Mouse (Mus musculus) CH12.LX (cell line): ENCODE results near the gene Zfp692. TPM values are rescaled to one million over a fixed set of nuclear protein-coding genes. Genes with fewer than 3 reads are reported as not detected.

ENCODE experiments used
- DNase-seq: peaks from one replicate; pipeline ENCODE4 v3.0.0-alpha.2; 2013; ENCODE audit errors: extremely low read depth
- H3K27ac ChIP-seq: 2 replicates; pipeline ENCODE4 v1.5.1; 2012; ENCODE audit warnings: low read depth, mild to moderate bottlenecking, control low read depth, moderate library complexity; ENCODE audit not compliant: insufficient read depth
- H3K27me3 ChIP-seq: replicated peaks from 2 replicates; pipeline ENCODE3; 2012; ENCODE audit warnings: inconsistent platforms
- H3K36me3 ChIP-seq, 2 experiments: replicated peaks in 1 of 2; 2 replicates each; pipeline versions ENCODE3 to v1.6.1; 2012; ENCODE audit warnings: inconsistent platforms in 1 of 2, low read length in 1 of 2, mild to moderate bottlenecking in 1 of 2, mixed read lengths in 1 of 2, moderate library complexity in 1 of 2; ENCODE audit not compliant: control insufficient read depth in 1 of 2, insufficient read depth in 1 of 2
- H3K4me1 ChIP-seq, 2 experiments: 2 replicates each; pipeline ENCODE4 v1.6.1; 2012; ENCODE audit warnings: inconsistent platforms in 1 of 2, moderate library complexity in 1 of 2; ENCODE audit not compliant: insufficient read depth in 2 of 2, control insufficient read depth in 1 of 2
- H3K4me2 ChIP-seq: 2 replicates; pipeline ENCODE4 v1.6.1; 2012; ENCODE audit warnings: low read depth, mild to moderate bottlenecking, control low read depth; ENCODE audit not compliant: poor library complexity, insufficient read depth, severe bottlenecking
- H3K4me3 ChIP-seq, 3 experiments: fragments of 150-350 bp in 1 of 3; sonication (generic) in 1 of 3; replicated peaks in 1 of 3; 2 replicates each; pipeline versions ENCODE3 to v1.5.1; 2011 to 2012; ENCODE audit warnings: low read depth in 2 of 3, low read length in 2 of 3, mild to moderate bottlenecking in 2 of 3, moderate library complexity in 2 of 3, control low read depth in 1 of 3, improper control_type of control experiment in 1 of 3, inconsistent platforms in 1 of 3, mixed read lengths in 1 of 3; ENCODE audit not compliant: poor library complexity in 1 of 3
- H3K79me2 ChIP-seq: replicated peaks from 2 replicates; pipeline ENCODE4 v1.6.1; 2012; ENCODE audit warnings: mild to moderate bottlenecking, moderate library complexity; ENCODE audit not compliant: control insufficient read depth, poor library complexity, insufficient read depth, severe bottlenecking; ENCODE audit errors: extremely low read depth
- H3K9ac ChIP-seq: 2 replicates; pipeline ENCODE4 v1.6.1; 2012; ENCODE audit warnings: low read depth, mild to moderate bottlenecking, control low read depth, moderate library complexity; ENCODE audit not compliant: insufficient read depth
- H3K9me3 ChIP-seq: replicated peaks from 2 replicates; pipeline ENCODE3; 2012; ENCODE audit warnings: low read length, inconsistent platforms, mixed read lengths
- CHD2 ChIP-seq: IDR thresholded peaks from 2 replicates; pipeline ENCODE4 v1.6.1; 2011; ENCODE audit warnings: low read length, improper control_type of control experiment
- CTCF ChIP-seq, 2 experiments: IDR thresholded peaks in 1 of 2; conservative IDR thresholded peaks in 1 of 2; 2 replicates each; pipeline ENCODE4 v1.5.1; 2011 to 2012; ENCODE audit warnings: low read depth in 2 of 2, low read length in 2 of 2, improper control_type of control experiment in 1 of 2, inconsistent platforms in 1 of 2, mild to moderate bottlenecking in 1 of 2, moderate library complexity in 1 of 2
- E2F4 ChIP-seq: IDR thresholded peaks from 2 replicates; pipeline ENCODE4 v1.6.1; 2011; ENCODE audit warnings: low read depth, low read length, improper control_type of control experiment; ENCODE audit not compliant: insufficient replicate concordance
- EP300 ChIP-seq: IDR thresholded peaks from 2 replicates; pipeline ENCODE4 v1.6.1; 2011; ENCODE audit warnings: low read length, improper control_type of control experiment
- GABPA ChIP-seq: IDR thresholded peaks from 2 replicates; pipeline ENCODE4 v1.6.1; 2012; ENCODE audit warnings: low read depth, low read length, improper control_type of control experiment, inconsistent platforms; ENCODE audit not compliant: insufficient replicate concordance
- IRF4 ChIP-seq: IDR thresholded peaks from 2 replicates; pipeline ENCODE4 v1.6.1; 2014; ENCODE audit warnings: low read depth, mild to moderate bottlenecking, inconsistent platforms, low read length, improper control_type of control experiment
- JUN ChIP-seq: IDR thresholded peaks from 2 replicates; pipeline ENCODE4 v1.6.1; 2011; ENCODE audit warnings: low read depth, mild to moderate bottlenecking, low read length, improper control_type of control experiment, moderate library complexity; ENCODE audit not compliant: insufficient read depth
- JUND ChIP-seq: conservative IDR thresholded peaks from 2 replicates; pipeline ENCODE4 v1.6.1; 2011; ENCODE audit warnings: low read depth, low read length, improper control_type of control experiment
- MAFK ChIP-seq: IDR thresholded peaks from 2 replicates; pipeline ENCODE4 v1.6.1; 2011; ENCODE audit warnings: low read length, improper control_type of control experiment; ENCODE audit not compliant: insufficient replicate concordance
- MAZ ChIP-seq: IDR thresholded peaks from 2 replicates; pipeline ENCODE4 v1.6.1; 2012; ENCODE audit warnings: low read depth, mild to moderate bottlenecking, inconsistent platforms, low read length, improper control_type of control experiment, moderate library complexity
- MEF2A ChIP-seq: IDR thresholded peaks from 2 replicates; pipeline ENCODE4 v1.6.1; 2014; ENCODE audit warnings: low read depth, mild to moderate bottlenecking, inconsistent platforms, low read length, improper control_type of control experiment, borderline replicate concordance
- MXI1 ChIP-seq: IDR thresholded peaks from 2 replicates; pipeline ENCODE4 v1.6.1; 2011; ENCODE audit warnings: mild to moderate bottlenecking, low read depth, low read length, improper control_type of control experiment
- MYC ChIP-seq: IDR thresholded peaks from 2 replicates; pipeline ENCODE4 v1.6.1; 2011; ENCODE audit warnings: low read depth, mild to moderate bottlenecking, improper control_type of control experiment, low read length
- NELFE ChIP-seq: IDR thresholded peaks from 2 replicates; pipeline ENCODE4 v1.6.1; 2011; ENCODE audit warnings: low read depth, low read length, improper control_type of control experiment
- NRF1 ChIP-seq: IDR thresholded peaks from 2 replicates; pipeline ENCODE4 v1.6.1; 2014; ENCODE audit warnings: low read depth, mild to moderate bottlenecking, inconsistent platforms, low read length, improper control_type of control experiment, moderate library complexity
- PAX5 ChIP-seq: IDR thresholded peaks from 2 replicates; pipeline ENCODE4 v1.6.1; 2012; ENCODE audit warnings: low read length, inconsistent platforms, mixed read lengths
- POLR2A ChIP-seq: IDR thresholded peaks from 2 replicates; pipeline ENCODE4 v1.6.1; 2011; ENCODE audit warnings: low read depth, mild to moderate bottlenecking, improper control_type of control experiment, low read length
- POLR2AphosphoS2 ChIP-seq: IDR thresholded peaks from 2 replicates; pipeline ENCODE4 v1.6.1; 2011; ENCODE audit warnings: low read depth, low read length, improper control_type of control experiment
- RAD21 ChIP-seq: IDR thresholded peaks from 2 replicates; pipeline ENCODE4 v1.6.1; 2011; ENCODE audit warnings: low read depth, mild to moderate bottlenecking, low read length, improper control_type of control experiment, moderate library complexity
- SIN3A ChIP-seq: IDR thresholded peaks from 2 replicates; pipeline ENCODE4 v1.6.1; 2012; ENCODE audit warnings: low read length, improper control_type of control experiment, inconsistent platforms
- USF1 ChIP-seq: IDR thresholded peaks from 2 replicates; pipeline ENCODE4 v1.6.1; 2014; ENCODE audit warnings: low read depth, mild to moderate bottlenecking, inconsistent platforms, low read length, improper control_type of control experiment
- ZC3H11A ChIP-seq: IDR thresholded peaks from 2 replicates; pipeline ENCODE4 v1.6.1; 2012; ENCODE audit warnings: low read depth, mild to moderate bottlenecking, inconsistent platforms, low read length, improper control_type of control experiment
- dilution Hi-C: fragments of 300-500 bp; cut with MboI; formaldehyde crosslinking; loops from 2 replicates; pipeline ENCODE4 v1.14.3; 2020; ENCODE audit warnings: low sequenced_read_pairs; ENCODE audit not compliant: extremely low pct_unique_long_range_greater_than_20kb, extremely low pct_ligation_motif_present
- in situ Hi-C: fragments of 300-500 bp; cut with MboI; formaldehyde crosslinking; loops from 3 replicates; pipeline ENCODE4 v1.14.3; 2019; ENCODE audit warnings: low sequenced_read_pairs, low pct_ligation_motif_present, low pct_unique_long_range_greater_than_20kb, mixed read lengths
- polyA plus RNA-seq: library from polyadenylated mRNA; unstranded; fragments of >175 nt; gene quantifications from 2 replicates; pipeline ENCODE4 v1.2.1, GENCODE M21; 2012; ENCODE audit warnings: low read depth; ENCODE audit not compliant: insufficient read length
- total RNA-seq, 2 experiments: library from RNA; depleted of rRNA; stranded (reverse); fragments of 300-350 nt in 1 of 2; fragments of >200 nt in 1 of 2; gene quantifications; 2 replicates each; pipeline ENCODE4 v1.2.3; 2012 to 2014

The Zfp692 gene
- total and polyA plus RNA-seq, 3 experiments = 13.1 to 18.7 (median 17.7) TPM

DNA sequence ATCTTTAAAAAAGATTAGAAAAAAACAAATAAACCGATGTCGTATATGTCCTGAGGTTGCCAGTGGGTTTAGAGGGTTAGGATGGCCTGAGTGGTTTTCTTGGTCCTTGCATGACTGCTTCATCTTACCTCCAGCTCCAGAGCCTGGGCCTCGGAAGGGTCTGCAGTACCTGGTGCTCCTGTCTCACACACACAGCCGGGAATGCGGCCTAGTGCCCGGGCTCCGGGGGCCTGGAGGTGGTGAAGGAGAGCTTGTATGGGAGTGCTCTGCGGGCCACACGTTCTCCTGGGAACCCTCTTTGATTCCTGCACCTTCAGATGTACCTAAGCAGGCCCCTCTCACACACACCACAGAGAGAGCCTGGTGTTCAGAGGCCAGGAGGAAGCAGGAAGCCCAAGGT, 1.8 kb downstream of the Zfp692 start:
- DNase-seq = no peak
- H3K27ac ChIP-seq = no peak overlapping the region
- no peaks in the 10 kb centered on the region for H3K79me2 ChIP-seq
- H3K4me2 ChIP-seq = no peak overlapping the region
- H3K27me3 ChIP-seq = no peaks in the 10 kb centered on the region
- H3K4me1 ChIP-seq = peaks cover 8 to 22% of the 10 kb centered on the region in 2 experiments
- H3K9ac ChIP-seq = no peak overlapping the region
- TF ChIP-seq IRF4 = no peak
- TF ChIP-seq JUN = no peak
- no peak for TF ChIP-seq NELFE
- TF ChIP-seq MXI1 = no peak
- no peak for TF ChIP-seq E2F4
- no peak for TF ChIP-seq MEF2A
- no peak for TF ChIP-seq RAD21
- no peak for TF ChIP-seq MAFK
- TF ChIP-seq GABPA = no peak
- no peak for TF ChIP-seq JUND
- TF ChIP-seq EP300 = no peak
- TF ChIP-seq, all 38 proteins: peak for 0
- in situ Hi-C loops (loop anchor here (10.0 kb wide), 2 partner anchors 124 to 354 kb away; no protein-coding TSS in a partner anchor), dilution Hi-C loops (no loop called here)
- peaks cover 3 to 49% of the 10 kb centered on the region in 2 experiments for H3K36me3 ChIP-seq
- H3K9me3 ChIP-seq = no peaks in the 10 kb centered on the region
- H3K4me3 ChIP-seq = no peak overlapping the region

GRCm38 (mm10) chr11:58314069-58314468, 7.2 kb downstream of the Zfp692 start:
- Histone ChIP-seq H3K4me1 (no peaks in the 10 kb centered on the region), H3K9me3 (no peaks in the 10 kb centered on the region), H3K79me2 (no peaks in the 10 kb centered on the region), H3K4me3 (no peak overlapping the region), H3K36me3 (peaks cover 38 to 97% of the 10 kb centered on the region in 2 experiments), H3K4me2 (no peak overlapping the region), H3K27me3 (no peaks in the 10 kb centered on the region), H3K9ac (no peak overlapping the region), H3K27ac (no peak overlapping the region)
- no peak for DNase-seq
- in situ Hi-C loops (no loop called here), dilution Hi-C loops (no loop called here)
- TF ChIP-seq RAD21 (no peak), MYC (no peak), NELFE (no peak), MEF2A (no peak), CHD2 (no peak), EP300 (no peak), POLR2AphosphoS2 (no peak; the same call in 1 of the 2 replicates), MAZ (no peak), USF1 (no peak), ZC3H11A (no peak), SIN3A (no peak), JUND (no peak), MAFK (no peak), JUN (no peak), CTCF (conservative IDR thresholded peaks at IDR 0.05 in 1 of 2, IDR thresholded peaks at IDR 0.05 in 1 of 2; ENCODE audit: low read depth in 2 of 2, low read length in 2 of 2) (no peak), POLR2A (no peak), PAX5 (no peak), NRF1 (no peak)
